Mouse (Mus musculus) adrenal gland, adult (tissue): ENCODE measurements around the gene Dtx3l.

Experiments
- DNase-seq, 2 experiments: peaks; one replicate each; pipeline ENCODE4 v3.0.0; 2022 to 2023; ENCODE audit warnings: low spot score in 1 of 2; ENCODE audit not compliant: inconsistent age in 2 of 2

Dtx3l gene

GRCm38 (mm10) chr16:35890645-35891044, 48.3 kb downstream of the Dtx3l start:
- no peak for DNase-seq

GRCm38 (mm10) chr16:35888910-35889309, 50.0 kb downstream of the Dtx3l start:
- no peak for DNase-seq

- DNase-seq, result no peak
These were observed 50.8 kb downstream of the Dtx3l start for GRCm38 (mm10) chr16:35888174-35888573.
